Mouse (Mus musculus) embryonic fibroblast, embryonic 13.5 days (primary cell): ENCODE measurements around the gene Sgpp2. TPM values are rescaled to one million over a fixed set of nuclear protein-coding genes. Genes with fewer than 3 reads are reported as not detected.

Experiments
- H3K27ac ChIP-seq: 2 replicates; pipeline ENCODE4 v1.5.1; 2012; ENCODE audit warnings: low read length, control low read depth, inconsistent platforms; ENCODE audit not compliant: insufficient read depth
- H3K4me1 ChIP-seq: 2 replicates; pipeline ENCODE4 v1.6.1; 2011; ENCODE audit warnings: low read length; ENCODE audit not compliant: control insufficient read depth, insufficient read depth
- H3K4me3 ChIP-seq: 2 replicates; pipeline ENCODE4 v1.5.1; 2011; ENCODE audit warnings: mild to moderate bottlenecking, control low read depth, low read length; ENCODE audit not compliant: insufficient read depth
- CTCF ChIP-seq: IDR thresholded peaks from 2 replicates; pipeline ENCODE4 v1.5.1; 2011; ENCODE audit warnings: mild to moderate bottlenecking, control low read depth, low read length, moderate library complexity, borderline replicate concordance; ENCODE audit not compliant: insufficient read depth
- POLR2A ChIP-seq: IDR thresholded peaks from 2 replicates; pipeline ENCODE4 v1.6.1; 2011; ENCODE audit warnings: low read depth, mild to moderate bottlenecking, control low read depth, low read length, moderate library complexity
- polyA plus RNA-seq: library from polyadenylated mRNA; stranded (reverse); fragments of >200 nt; gene quantifications from 2 replicates; pipeline ENCODE4 v1.2.4, GENCODE M21; 2011; ENCODE audit warnings: low read depth; ENCODE audit not compliant: missing spikeins, insufficient read length

Gene Sgpp2
- polyA plus RNA-seq, 1 experiment = not detected

- Histone ChIP-seq H3K27ac (no peak overlapping the region), H3K4me1 (no peaks in the 10 kb centered on the region), H3K4me3 (no peak overlapping the region)
- TF ChIP-seq CTCF (no peak), POLR2A (no peak)
Observed at GRCm38 (mm10) chr1:78363965-78364889, 54.1 kb downstream of the Sgpp2 start.

DNA sequence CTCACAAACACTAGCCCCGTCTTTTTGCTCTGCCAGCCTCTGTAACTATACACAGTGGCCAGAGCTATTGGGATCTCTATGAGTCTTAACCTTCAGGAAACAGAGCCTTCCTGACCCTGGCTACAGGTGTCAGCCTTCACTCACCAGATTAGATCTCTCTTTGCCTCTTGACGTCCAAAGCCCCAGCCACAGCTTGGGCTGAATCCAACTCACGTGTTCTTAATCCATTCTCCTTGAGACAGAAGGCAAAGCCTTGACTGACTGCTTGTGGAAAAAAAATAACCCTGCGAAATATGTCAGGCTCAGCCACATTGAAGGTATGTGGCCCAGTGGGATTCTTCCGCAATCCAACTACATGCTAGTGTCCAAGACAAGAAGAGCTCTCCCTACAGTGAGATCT, 57.7 kb downstream of the Sgpp2 start:
- Histone ChIP-seq H3K4me1 (peaks cover 7% of the 10 kb centered on the region), H3K27ac (no peak overlapping the region), H3K4me3 (no peak overlapping the region)
- no peak for TF ChIP-seq POLR2A
- no peak for TF ChIP-seq CTCF

- TF ChIP-seq POLR2A (no peak), CTCF (no peak)
- Histone ChIP-seq H3K27ac (no peak overlapping the region), H3K4me1 (peaks cover 7% of the 10 kb centered on the region), H3K4me3 (no peak overlapping the region)
Observed at GRCm38 (mm10) chr1:78370121-78370520, 60.0 kb downstream of the Sgpp2 start.

DNA sequence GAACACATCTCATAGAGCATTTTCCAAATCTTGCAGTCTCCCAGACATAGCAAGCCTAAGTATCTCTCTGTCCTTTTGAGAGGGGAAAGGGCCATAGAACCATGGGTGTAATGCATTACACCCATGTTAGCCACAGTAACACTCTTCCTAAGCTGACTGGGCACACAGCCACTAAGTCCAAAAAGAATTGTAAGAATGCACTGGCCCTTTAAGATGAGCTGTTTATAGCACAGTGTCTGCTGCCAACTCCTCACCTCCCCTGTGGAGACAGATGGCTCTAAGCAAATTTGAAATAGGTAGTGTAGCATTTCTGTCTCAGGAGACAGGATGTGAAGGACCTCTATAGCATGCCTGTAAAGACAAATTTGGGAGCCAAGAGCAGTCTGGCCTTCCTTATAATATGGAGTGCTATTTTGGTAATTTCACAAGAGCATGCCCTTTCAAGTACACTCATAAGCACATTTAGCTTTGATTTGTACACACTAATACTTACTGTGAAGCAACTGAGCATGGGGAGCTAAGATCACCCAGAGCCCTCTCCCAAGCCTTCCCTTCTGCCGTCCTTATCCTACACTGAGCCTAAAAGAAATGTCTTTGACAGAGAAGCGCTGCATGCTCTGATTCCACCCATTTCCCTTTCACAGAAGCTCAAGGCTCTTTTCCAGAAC, 61.6 kb downstream of the Sgpp2 start:
- no peak overlapping the region for H3K27ac ChIP-seq
- H3K4me1 ChIP-seq = peaks cover 7% of the 10 kb centered on the region
- TF ChIP-seq POLR2A (no peak), CTCF (no peak)
- H3K4me3 ChIP-seq = no peak overlapping the region

DNA sequence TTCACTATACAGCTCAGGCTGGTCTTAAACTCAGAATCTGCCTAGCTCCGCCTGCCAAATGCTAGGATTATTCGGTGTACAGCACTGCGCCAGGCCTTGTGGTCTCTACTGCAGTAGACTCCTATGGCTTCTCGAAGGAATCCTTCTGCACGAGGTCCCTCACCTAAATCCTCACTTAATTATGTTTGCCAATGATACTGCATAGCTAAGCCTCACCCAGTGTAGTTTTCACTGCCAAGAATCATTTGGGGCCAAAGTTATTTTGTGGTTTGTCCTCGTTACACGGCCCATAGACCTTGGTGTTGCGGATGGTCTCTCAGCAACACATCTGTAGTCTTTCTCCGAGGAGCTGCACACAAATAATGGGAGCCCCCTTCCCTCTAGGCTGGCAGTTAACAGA, 62.2 kb downstream of the Sgpp2 start:
- no peak overlapping the region for H3K4me3 ChIP-seq
- TF ChIP-seq POLR2A = no peak
- no peak for TF ChIP-seq CTCF
- H3K27ac ChIP-seq = no peak overlapping the region
- H3K4me1 ChIP-seq = peaks cover 7% of the 10 kb centered on the region

DNA sequence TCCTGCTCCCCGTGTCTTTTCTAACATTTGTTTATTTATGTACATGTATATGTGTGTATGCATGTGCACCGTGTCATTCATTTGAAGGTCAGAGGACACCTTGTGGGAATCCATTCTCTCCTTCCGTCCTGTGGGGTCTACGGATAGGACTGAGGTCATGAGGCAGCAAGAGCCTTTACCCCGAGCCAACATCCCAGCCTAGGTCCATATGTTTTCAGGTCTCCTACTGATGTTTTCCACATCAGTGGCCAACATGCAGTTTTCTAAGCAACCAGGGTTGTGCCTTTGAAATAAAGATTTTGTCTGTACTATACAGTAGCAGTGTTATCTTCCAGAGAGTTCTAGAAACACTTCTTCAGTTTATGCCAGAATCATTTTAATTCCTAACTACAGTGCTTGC, 63.7 kb downstream of the Sgpp2 start:
- TF ChIP-seq POLR2A (no peak), CTCF (no peak)
- no peak overlapping the region for H3K27ac ChIP-seq
- no peak overlapping the region for H3K4me3 ChIP-seq
- peaks cover 7% of the 10 kb centered on the region for H3K4me1 ChIP-seq

DNA sequence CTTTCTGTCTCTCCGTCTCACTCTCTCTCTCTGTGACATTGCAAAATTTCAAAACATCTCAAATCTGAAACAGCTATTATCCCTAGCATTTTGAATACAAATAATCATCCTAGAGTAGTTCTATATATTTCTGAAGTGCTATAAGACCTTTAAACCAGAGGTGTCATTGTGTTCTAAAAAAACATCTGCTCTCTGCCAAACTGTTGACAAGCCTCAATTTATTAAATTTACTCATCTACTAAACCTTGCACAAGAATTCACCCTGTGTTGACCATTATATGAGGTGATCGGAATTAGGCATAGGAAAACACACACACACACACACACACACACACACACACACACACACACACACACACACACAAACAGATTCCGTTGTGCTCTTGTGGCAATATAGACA, 64.9 kb downstream of the Sgpp2 start:
- Histone ChIP-seq H3K4me1 (peaks cover 7% of the 10 kb centered on the region), H3K27ac (no peak overlapping the region), H3K4me3 (no peak overlapping the region)
- TF ChIP-seq CTCF = no peak

DNA sequence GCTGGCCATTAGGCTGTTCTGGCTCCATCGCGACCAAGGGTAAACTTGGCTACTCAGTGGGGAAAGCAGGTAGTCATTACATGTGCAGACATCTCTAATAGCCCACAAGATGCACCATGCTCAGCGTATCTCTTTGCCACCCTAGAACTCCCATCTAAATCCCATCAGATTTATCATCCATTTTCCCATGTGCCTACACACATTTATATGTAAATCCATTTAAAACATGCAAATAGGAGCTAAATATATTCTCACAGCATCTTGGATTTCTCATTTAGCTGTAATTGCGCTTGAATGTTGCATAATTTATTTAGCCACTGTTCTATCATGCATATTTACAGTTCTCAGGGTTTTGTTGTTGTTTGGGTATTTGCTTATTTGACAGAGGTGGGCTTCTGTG, 70.8 kb downstream of the Sgpp2 start:
- no peak for TF ChIP-seq CTCF
- no peak for TF ChIP-seq POLR2A
- H3K4me3 ChIP-seq = no peak overlapping the region
- H3K27ac ChIP-seq = no peak overlapping the region
- no peaks in the 10 kb centered on the region for H3K4me1 ChIP-seq

DNA sequence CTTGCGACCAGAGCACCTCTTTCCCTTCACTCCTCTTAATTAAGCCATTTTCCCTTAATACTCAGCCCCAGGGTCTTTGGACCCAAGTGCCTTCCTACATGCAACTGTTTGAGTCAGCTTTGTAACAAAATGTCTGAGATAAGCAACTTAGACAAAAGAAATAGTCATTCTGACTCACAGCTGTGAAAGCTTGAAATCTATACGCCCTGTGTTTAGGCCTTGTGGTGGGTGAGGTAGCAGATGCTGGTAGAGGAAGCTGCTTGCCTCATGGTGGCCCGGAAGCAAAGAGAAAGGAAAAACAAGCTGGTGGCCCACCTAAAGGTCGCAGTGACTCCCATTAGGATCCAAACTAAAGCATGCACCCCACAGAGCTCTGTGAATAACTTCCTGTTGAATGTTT, 77.7 kb downstream of the Sgpp2 start:
- H3K4me1 ChIP-seq = peaks cover 3% of the 10 kb centered on the region; the same call in 1 of the 2 replicates
- no peak overlapping the region for H3K27ac ChIP-seq
- TF ChIP-seq CTCF (no peak), POLR2A (no peak)
- H3K4me3 ChIP-seq = no peak overlapping the region

DNA sequence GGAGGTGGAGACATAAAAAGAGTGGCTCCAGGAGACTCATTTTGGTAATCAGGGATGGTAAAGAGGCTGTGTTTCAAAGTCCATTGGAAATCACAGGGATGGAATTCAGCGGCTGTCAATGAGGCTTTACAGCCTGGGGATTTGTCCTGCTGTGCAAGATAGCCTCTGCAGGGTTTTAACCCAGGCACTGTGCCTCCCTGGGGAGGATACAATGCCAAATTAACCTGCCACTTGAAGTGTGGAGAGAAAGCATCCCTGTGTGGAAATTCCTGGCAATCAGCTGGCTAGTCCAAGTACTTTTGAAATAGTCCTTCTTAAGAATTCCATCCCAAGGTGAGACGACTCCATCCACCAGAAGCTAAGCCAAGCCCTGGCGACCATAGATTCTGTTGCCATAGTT, 78.7 kb downstream of the Sgpp2 start:
- Histone ChIP-seq H3K27ac (no peak overlapping the region), H3K4me3 (no peak overlapping the region), H3K4me1 (peaks cover 3% of the 10 kb centered on the region; the same call in 1 of the 2 replicates)
- TF ChIP-seq CTCF = no peak
- TF ChIP-seq POLR2A = no peak
